Mouse (Mus musculus) urinary bladder, postnatal 10 days (tissue): ENCODE measurements around the gene Ntn5.
"Not testable (repeated sequence)": the region's sequence is repeated elsewhere in the genome, so short reads cannot be mapped to it uniquely, and the experiment has no call there.

Experiments
- DNase-seq: peaks from one replicate; pipeline ENCODE4 v3.0.0; 2022; ENCODE audit warnings: low spot score

Ntn5 gene

DNA sequence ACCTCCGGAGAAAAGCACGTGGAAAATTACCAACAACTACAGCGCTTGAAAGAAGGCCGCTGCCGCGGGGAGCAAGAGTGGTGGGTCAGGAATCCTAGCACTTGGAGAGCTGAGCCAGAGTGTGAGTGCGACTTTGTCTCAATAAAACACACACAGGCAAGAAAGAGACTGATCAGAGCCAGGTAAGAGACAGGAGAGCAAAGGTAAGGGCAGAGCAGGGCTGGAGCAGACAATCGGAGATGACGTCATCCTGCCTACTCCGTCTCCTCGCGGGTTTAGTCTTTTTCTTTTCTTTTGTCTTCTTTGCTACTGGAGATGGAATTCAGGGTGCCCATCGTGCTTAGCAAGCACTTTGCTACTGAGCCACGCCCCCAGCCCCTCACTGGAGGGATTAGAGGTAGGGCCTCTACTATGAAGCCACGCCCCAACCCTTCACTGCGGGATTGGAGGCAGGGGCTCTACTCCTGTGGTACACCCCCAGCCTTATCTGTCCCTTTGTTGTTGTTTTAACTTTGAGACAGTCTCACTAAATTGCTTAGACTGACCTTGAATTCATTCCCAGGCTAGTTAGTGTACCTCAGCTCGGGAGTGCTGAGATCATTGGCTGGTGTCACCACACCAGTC is 29.3 kb upstream of the Ntn5 start:
- no peak for DNase-seq

DNA sequence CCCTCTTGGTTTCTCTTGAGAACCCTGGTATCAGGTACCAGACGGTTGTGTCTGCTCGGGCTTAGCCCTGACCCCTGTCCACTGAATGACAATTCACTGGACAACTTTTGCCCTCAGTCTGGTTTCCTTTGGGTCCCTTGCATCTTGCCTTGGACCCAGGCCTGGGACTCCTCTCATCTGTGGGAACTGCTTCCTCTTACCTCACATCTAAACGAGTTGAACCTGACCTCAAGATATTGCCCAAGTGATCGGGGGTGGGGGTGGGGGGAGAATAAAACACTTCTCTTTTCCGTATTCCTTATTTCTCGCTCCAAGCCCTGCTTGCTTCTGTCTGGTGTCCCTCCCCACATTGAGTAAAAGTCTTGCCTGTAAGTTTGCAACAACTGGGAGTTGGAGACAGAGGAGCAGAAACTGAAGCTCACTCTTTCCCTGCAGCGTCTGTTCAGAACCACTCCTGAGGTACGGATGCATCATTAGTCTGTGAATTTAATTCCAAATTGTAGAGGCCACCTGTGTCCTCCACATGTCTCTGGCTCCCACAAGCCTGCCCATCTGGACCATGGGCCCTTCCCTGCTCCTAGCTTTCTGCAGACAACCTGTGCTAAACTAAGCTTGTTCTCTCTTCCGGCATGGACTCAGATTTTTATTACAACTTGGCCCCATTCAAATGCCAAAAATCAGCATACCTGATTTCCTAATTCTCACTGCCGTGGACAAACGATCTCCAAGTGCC is 22.9 kb upstream of the Ntn5 start:
- no peak for DNase-seq

DNA sequence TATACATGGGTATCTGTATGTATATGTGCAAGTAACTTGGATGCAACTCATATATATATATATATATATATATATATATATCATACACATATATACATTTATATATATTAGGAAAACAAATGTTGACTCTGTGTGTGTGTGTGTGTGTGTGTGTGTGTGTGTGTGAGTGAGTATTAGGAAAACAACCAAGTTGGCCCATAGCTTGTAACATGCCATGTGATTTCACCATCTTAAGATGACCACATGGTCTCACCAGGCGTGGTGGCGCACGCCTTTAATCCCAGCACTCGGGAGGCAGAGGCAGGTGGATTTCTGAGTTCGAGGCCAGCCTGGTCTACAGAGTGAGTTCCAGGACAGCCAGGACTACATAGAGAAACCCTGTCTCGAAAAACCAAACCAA is 22.1 kb upstream of the Ntn5 start:
- not testable (repeated sequence) for DNase-seq

DNA sequence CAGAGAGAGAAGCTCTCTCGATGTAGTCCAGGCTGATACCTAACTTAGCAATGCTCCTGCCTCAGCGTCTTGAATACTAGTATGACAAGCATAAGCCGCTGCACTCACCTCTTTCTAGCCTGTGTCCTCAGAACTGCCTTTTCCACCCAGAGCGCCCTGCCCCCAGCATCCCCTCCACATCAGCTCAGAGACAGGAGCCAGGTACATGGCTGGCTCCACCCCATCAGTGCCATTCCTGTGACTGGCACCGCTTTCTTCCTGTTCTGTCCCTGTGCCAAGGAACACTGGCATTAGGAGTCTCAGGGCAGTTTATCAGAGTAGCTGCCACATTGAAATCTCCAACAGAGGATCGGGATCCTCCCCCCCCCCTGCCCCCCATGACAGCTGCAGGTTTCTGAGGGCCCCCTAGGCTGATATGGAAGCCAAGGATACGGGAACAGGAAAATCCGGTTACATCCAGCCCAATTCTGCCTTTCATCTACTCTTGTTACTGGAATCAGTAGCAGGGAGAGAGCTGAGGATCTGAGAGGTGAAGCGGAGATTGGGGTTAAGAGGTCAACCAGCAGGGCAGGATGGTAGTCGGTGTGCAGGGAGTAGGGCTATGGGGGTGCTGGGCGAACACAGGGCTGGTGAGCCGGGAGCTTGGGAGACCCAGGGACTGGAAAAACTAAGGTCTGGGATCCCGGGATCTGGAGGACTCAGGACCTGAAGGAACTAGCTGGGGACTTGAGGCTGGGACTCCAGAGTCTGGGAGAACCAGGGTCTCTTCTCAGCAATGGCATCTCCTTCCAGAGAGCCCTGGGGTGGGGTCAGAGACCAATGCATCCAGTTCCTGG is 18.3 kb upstream of the Ntn5 start:
- no peak for DNase-seq

GRCm38 (mm10) chr7:45666161-45666560 is 17.7 kb upstream of the Ntn5 start, which contains the start of gene Fut2:
TSS of gene Fut2 (minus strand) at chr7:45666394.
- DNase-seq, result no peak

DNA sequence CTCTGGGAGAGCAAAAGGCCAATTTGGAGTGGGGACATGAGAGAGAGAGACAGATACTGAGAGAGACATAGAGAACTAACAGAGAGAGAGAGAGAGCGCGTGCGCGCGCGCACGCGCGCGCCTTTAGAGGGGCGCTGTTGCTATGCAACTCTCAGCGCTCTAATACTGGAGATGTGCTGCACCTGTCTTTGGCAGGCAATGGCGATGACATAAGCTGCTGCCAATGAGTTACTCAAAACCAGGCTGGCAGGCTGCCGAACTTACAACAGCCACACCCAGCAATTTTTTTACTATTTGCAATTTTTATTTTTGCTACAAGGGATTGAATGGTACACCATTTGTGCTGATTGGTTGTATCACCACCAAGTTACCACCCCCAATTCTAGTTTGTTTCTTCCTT is 16.1 kb upstream of the Ntn5 start:
- DNase-seq, result no peak

- no peak for DNase-seq
These were observed 14.9 kb upstream of the Ntn5 start for GRCm38 (mm10) chr7:45668921-45669320.

- DNase-seq, result no peak
These were observed 6.1 kb upstream of the Ntn5 start for GRCm38 (mm10) chr7:45677627-45678295.

GRCm38 (mm10) chr7:45678513-45678912 is 5.3 kb upstream of the Ntn5 start:
- DNase-seq, result no peak

- DNase-seq, result no peak
These were observed 3.7 kb upstream of the Ntn5 start for GRCm38 (mm10) chr7:45679966-45680621.

GRCm38 (mm10) chr7:45681046-45681736 is 2.6 kb upstream of the Ntn5 start:
- DNase-seq, result no peak

DNA sequence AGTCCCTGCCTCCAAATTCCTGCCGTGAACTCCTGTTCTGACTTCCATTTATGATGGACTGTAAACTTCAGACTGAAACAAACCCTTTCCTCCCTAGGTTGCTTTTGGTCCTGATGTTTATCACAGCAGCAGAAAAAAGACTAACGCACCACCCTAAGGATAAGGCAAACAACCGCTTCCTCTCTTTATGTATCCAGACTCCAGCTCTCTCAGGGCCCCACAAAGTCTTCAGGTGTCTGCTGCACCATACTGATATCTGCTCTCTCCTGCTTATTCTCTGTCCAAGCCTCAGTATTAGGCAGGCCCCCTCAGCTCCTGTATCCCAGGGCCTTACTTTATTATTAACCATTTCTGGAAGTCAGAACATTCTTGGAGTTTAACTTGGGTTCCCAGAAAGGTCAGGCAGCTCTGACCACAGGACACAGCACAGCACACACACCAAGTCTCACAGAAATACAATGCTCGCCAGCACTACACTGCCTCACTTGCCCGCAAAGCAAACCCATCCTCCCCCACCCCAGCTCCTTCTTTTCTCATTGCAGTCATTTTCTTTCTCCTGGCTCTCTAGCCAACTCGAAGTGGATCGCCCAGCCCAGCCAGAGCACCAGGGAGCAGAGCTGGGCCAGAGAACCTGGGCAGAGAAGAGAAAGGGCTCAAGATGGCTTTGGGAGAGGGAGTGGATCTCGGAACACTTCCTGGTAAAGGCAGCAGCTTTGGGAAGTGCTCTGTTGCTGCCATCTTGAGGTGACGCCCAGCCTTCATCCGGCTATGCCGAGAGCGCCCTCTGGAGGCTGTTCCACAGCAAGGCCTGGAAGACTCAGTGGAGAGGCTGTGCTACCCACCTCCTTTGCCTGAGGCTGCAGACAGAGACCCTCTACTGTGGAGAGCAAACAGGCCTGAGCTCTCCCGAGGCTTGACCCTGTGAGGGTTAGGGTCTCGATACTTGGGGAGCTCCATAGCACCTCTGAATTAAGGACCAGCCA is 1.4 kb upstream of the Ntn5 start:
- DNase-seq, result no peak

DNA sequence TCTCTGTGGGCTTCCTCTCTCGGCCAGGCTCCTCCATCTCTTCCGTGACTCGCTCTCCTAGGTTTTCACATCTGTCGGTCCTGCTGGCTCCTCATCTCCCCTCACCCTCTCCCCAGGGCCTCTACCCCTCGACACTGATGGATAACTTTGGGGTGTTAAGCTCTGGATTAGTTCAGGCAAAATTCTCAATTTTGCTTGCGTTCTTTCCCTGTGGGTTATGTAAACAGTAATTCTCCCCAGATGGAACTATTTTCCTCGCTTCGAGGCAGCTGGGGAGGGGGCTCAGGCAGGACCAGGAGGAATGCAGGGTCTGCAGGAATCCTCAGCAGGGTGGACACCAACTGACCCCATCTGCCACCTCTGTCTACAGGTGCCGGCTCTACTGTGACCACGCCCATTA is 2.0 kb downstream of the Ntn5 start:
- no peak for DNase-seq

GRCm38 (mm10) chr7:45686841-45687240 is 3.0 kb downstream of the Ntn5 start:
- no peak for DNase-seq

GRCm38 (mm10) chr7:45689099-45689498 is 5.3 kb downstream of the Ntn5 start:
- DNase-seq, result no peak

DNA sequence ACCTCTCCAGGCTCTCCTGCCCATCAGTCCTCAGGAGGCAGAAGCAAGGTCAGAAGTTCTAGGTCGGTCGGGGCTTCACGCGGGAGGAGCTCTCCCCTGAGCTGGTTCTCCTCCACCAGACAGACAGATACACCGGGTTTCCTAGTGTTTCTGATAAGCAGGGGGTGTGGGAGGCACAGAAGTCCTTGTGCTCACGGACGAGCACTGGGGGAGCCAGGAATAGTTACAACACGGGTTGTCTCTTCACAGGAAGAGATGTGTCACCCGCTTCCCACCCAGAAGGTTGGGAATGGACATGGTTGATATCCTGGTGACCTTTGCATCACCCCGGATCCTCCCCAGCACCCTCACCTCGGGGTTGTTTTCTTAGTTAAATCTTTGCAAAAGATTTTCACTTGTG is 6.0 kb downstream of the Ntn5 start:
- no peak for DNase-seq

- no peak for DNase-seq
These were observed 8.5 kb downstream of the Ntn5 start for GRCm38 (mm10) chr7:45692364-45692763.

- DNase-seq, result no peak
These were observed 10.2 kb downstream of the Ntn5 start, which contains the start of gene Sec1 for GRCm38 (mm10) chr7:45693921-45694591. TSS of gene Sec1 (minus strand) at chr7:45694402.

- no peak for DNase-seq
These were observed 11.3 kb downstream of the Ntn5 start for GRCm38 (mm10) chr7:45695098-45695497.
